Mouse (Mus musculus): Measurements from ENCODE around the gene Ikzf5.
"Not testable (repeated sequence)": the region's sequence is repeated elsewhere in the genome, so short reads cannot be mapped to it uniquely, and the experiment has no call there.

Gene Ikzf5

DNA sequence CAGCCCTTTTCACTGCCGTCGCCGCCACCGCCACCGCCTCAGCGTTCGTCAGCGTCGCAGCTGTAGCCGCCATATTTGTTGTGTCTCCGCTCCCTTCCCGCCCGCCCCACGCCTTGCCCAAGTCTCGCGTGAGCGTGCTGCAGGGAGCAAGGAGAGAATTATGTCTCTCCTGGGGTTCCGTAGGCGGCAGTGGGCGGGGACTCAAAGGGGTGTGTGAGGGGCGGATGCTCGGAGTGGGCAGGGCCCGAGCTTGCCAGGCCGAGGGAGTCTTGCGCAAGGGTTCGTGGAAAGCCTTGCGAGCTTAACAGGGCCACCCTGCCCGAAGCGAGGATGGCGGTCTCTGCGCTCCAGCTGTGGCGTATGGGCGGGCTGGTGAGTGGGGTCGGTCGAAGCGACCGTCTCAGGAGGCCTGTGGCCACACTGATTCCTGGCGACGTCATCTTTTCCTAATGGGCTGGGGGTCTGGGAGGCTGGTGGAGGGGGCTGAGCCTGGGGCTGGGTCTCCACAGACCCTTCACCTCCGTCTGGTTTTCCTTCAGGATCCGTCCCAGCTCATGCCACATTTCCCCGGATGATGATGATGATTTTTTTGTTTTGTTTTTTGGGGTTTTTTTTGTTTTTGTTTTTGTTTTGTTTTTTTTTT lies at the start of gene Ikzf5, which contains the start of gene Acadsb:
Gene Ikzf5 (minus strand): TSS at position 106 of the 643 bp plus-strand sequence.
Gene Acadsb (plus strand): TSS at position 186 of the 643 bp plus-strand sequence.
- in situ Hi-C loops (cut with MboI; ENCODE audit: low pct_unique_long_range_greater_than_20kb in 1 of 2, low sequenced_read_pairs in 2 of 2, unreplicated experiment in 1 of 2) = no loop called here

DNA sequence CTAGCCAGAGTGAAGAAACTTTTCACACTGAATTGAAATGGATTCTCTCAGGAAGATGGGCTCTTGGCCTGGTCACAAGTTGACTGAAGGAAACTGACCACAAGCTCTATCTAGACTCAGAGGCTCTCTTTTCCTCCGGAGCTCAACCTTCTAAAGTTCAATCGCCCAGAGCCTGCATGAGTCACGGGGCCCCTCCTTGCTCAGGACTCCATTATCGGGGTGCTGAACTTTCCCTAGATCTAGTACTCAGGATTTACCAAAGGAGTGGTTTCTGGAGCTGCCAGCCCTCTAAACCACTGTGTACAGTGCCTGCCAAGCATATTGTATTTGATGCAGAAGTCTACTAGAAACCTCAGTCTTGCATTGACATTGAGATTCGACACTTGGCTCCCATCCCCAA lies 46.4 kb upstream of the Ikzf5 start:
- in situ Hi-C loops (cut with MboI; ENCODE audit: low pct_unique_long_range_greater_than_20kb in 1 of 2, low sequenced_read_pairs in 2 of 2, unreplicated experiment in 1 of 2) = no loop called here

DNA sequence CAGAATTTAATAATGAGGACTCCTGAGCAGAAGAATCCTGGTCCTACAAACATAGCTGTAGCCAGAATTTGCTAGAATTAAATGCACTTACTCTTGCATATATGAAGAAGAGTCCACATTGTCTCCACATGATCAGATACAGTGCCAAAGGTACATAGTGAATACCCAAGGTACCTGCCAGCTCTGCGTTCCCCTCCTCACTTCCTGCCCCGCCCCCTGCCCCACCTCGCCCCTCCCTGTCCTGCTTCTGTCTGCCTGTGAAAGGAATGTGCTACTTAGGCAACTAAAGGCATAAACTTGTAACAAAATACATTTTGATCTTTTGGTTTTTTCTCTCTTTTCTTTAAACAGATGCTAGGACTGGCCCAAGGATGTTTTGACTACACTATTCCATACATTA lies 26.7 kb upstream of the Ikzf5 start:
- in situ Hi-C loops (cut with MboI; ENCODE audit: low pct_unique_long_range_greater_than_20kb in 1 of 2, low sequenced_read_pairs in 2 of 2, unreplicated experiment in 1 of 2) = no loop called here

DNA sequence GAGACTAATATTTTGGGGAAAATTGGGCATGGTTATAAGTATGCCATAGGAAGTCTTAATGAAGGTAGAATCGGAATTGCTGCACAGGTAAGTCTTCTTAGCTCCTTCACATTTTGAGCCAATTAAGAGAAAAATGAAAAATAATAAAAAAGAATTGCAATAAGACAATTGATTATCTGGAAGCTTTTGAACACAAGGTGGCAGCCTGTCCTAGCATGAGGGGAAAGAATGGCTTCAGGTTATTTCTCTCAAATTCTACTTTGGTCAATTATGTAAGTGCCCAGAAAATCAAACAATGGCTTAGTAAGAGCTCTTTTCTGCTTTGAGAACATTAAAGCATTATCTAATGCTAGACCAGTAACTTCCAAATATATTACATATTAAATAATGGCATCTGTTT lies 24.0 kb upstream of the Ikzf5 start:
- in situ Hi-C loops (cut with MboI; ENCODE audit: low pct_unique_long_range_greater_than_20kb in 1 of 2, low sequenced_read_pairs in 2 of 2, unreplicated experiment in 1 of 2) = no loop called here

DNA sequence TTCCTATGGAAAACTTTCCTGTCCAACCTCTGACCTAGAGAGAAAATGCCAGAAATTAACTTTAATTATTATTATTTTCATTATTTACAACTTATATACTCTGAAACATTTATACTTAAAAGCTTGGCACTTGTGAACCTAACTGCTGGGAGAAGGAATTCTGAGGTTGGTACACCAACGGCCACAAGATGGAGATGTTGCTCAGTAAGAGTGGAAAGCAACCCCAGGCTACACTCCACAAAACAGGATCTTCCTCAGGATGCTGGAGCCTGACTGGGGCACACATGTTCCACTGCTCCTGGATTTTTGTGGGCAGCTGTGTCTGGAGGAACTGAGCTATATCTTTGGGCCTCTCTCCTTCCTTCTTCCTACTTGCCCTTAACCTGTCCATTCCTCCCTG lies 21.9 kb upstream of the Ikzf5 start:
- in situ Hi-C loops (cut with MboI; ENCODE audit: low pct_unique_long_range_greater_than_20kb in 1 of 2, low sequenced_read_pairs in 2 of 2, unreplicated experiment in 1 of 2) = no loop called here

DNA sequence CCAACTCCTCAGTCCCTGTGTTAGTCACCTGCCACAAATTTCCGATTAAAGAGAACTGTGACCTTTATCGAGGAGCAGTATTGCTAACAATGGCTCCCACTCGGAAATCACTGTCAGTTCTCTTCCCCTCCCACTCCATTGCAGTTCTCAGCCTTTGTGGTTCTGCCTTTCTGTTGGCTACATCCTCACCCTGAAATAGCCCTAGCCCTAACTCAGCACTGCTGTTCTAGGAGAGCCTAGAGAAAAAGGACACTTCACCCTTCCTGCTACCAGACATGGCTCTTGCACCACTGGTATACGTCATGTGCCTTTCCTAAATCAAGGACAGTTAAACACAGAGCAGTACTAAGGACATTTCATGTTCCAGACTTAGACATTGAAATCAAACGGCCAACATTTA lies 17.0 kb upstream of the Ikzf5 start:
- in situ Hi-C loops (cut with MboI; ENCODE audit: low pct_unique_long_range_greater_than_20kb in 1 of 2, low sequenced_read_pairs in 2 of 2, unreplicated experiment in 1 of 2) = no loop called here

DNA sequence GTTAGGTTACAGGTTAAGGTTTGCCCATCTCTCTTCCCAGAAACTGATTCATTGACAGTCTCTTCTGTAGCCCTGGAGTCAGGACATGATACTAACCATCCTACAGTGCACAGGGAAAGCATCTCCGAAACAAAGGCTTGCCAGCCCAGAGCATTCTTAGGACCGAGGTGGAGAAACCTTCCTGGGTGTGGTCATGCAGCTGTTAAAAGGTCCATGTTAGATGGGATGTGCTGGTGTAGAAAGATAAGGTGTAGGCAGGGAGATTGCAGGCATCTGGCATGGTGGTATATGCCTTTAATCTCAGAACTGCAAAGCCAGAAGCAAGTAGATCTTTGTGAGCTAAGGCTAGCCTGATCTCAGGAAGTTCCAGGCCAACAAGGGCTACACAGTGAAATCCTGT lies 14.6 kb upstream of the Ikzf5 start:
- in situ Hi-C loops (cut with MboI; ENCODE audit: low pct_unique_long_range_greater_than_20kb in 1 of 2, low sequenced_read_pairs in 2 of 2, unreplicated experiment in 1 of 2) = no loop called here

DNA sequence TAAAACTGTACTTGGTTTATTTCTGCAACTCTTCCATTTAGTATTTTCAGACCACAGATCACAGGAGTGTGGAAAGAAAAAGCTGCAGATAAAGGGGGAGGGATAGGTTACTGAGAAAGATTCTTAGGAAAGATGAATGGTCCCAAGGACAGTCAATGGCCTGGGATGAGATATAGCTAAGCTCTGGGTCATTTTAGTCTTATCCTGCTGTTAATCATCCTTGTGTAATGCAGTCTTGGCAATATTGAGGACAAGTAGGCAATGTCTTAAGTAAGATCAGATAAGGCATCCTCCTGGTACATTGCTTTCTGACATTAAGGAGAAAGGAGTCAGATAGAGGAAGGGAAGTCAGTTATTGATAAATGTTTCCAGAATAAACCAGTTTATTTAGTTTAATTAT lies 7.3 kb upstream of the Ikzf5 start:
- in situ Hi-C loops (cut with MboI; ENCODE audit: low pct_unique_long_range_greater_than_20kb in 1 of 2, low sequenced_read_pairs in 2 of 2, unreplicated experiment in 1 of 2) = no loop called here

DNA sequence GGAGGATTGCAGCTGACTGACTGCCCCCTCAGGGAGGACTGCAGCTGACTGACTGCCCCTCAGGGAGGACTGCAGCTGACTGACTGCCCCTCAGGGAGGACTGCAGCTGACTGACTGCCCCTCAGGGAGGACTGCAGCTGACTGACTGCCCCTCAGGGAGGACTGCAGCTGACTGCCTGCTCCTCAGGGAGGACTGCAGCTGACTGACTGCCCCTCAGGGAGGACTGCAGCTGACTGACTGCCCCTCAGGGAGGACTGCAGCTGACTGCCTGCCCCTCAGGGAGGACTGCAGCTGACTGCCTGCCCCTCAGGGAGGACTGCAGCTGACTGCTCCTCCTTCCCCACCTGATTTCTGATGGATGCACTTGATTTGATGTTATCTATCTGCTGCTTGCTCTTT lies 6.4 kb upstream of the Ikzf5 start:
- in situ Hi-C loops (cut with MboI; ENCODE audit: low pct_unique_long_range_greater_than_20kb in 1 of 2, low sequenced_read_pairs in 2 of 2, unreplicated experiment in 1 of 2) = not testable (repeated sequence)

DNA sequence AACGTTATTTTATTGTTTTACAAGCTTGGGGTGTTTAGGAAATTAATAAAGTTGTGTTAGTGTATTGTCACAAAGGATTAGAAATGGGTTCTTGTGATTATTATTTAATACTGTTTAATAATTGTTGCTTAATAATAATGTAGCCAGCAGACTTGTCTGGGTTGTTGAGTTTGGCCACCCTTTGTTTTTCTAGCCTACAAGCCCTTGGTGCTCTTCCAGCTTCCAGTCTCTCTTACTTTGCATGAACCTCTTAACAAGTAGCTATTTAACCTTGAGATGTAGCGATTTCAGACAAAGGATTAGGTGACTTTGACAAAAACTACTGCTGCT lies 1.6 kb upstream of the Ikzf5 start:
- in situ Hi-C loops (cut with MboI; ENCODE audit: low pct_unique_long_range_greater_than_20kb in 1 of 2, low sequenced_read_pairs in 2 of 2, unreplicated experiment in 1 of 2) = no loop called here

DNA sequence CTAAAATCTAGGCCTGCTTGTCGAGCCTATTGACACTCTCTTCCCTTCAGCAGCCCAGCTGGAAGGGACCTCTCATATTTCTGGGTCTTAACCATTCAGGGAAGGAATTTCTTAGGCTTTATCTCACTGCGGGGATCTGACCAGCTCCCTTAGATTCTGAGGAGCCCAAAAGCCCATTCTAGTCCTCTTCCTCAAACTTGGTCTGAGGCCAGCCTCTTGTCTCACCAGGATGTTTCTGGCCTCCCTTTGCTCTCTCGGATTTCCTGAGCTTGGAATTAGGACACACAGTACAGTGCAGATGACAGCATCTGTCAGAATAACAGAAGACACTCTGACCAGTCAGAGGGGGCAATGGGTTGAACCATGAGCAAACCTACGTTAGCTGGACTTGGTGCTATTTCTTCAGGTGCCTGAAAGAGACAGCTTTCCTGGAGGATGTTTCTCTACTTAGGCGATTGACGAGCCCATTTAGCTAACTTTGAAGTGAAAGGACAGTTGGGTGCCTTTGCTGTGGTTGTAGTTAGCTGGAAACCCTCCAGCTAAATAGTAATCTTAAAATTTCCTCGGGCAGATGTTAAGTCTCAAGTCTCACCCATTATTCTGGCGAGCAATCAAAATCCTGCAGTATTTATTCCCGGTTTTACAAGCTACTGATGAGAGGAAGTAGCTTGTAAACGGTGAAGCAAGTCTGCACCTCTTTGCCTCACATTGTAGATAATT lies 1.1 kb upstream of the Ikzf5 start:
- in situ Hi-C loops (cut with MboI; ENCODE audit: low pct_unique_long_range_greater_than_20kb in 1 of 2, low sequenced_read_pairs in 2 of 2, unreplicated experiment in 1 of 2) = no loop called here

DNA sequence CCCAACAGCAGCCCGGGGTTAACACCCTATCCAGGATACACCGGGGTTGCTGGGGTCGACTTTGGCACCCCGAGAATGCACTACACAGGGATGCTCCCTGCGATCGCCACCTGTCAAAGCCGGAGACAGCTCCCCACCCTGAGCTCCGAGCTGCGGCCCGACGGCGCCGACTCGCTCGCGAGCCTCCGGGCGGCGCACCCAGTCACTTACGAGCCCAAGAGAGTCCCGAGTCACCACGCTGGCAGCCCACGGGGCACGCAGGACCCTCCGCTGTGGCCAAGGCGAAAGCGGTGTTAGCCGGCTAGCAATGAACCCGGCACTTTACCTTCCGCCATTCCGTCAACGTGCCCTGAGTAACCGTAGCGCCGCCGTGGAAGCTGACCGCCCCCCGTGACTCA lies 334 bp downstream of the Ikzf5 start:
- in situ Hi-C loops (cut with MboI; ENCODE audit: low pct_unique_long_range_greater_than_20kb in 1 of 2, low sequenced_read_pairs in 2 of 2, unreplicated experiment in 1 of 2) = no loop called here

DNA sequence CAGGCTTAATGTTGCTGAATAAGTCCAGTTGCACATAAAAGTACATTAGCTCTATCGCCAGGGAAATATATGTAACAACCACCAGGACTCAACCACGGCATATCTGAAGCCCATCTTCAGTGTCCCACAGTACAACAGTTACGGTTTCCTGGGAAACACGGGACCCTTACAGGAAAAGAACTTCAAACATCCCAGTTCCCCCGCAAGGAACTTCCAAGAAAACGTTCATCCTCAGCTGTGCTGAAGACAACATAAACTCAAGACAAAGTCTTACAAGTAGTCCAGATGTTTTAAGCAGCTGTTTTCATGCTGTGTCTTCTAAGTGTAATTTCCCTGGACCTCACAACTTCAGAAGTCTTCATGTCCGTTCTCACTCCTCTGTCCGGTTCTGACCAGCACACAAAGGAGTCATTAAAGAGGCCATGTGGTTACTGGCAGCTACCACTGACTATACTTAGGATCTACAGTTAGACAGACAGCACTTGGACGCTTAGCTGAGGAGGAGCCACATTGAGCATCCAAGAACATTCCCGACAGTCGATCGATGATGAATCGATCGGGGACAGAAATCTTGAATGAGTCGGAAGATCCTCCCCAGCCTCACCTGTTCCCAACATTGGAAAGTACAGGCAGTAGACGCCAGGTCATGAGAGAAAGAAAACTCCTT lies 867 bp downstream of the Ikzf5 start:
- in situ Hi-C loops (cut with MboI; ENCODE audit: low pct_unique_long_range_greater_than_20kb in 1 of 2, low sequenced_read_pairs in 2 of 2, unreplicated experiment in 1 of 2) = no loop called here

DNA sequence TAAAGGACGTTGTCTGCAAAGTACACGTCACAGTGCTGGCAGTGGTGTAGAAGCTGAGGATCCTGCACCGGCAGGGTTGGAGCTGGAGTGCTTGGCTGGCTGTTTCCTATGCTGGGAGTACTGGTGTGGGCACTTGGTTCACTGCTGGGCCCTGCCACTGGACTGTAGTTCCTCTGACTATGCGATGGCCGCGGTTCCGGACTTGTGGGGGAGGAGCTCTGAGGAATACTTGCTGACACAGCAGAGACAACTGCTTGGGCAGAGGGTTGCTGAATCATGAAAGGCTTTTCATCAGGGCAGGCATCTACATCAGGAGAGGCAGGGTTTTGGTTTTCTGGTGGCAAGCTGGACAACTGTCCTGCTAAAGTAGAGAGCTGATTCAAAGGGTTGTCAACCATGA lies 18.6 kb downstream of the Ikzf5 start:
- in situ Hi-C loops (cut with MboI; ENCODE audit: low pct_unique_long_range_greater_than_20kb in 1 of 2, low sequenced_read_pairs in 2 of 2, unreplicated experiment in 1 of 2) = not testable (repeated sequence)

DNA sequence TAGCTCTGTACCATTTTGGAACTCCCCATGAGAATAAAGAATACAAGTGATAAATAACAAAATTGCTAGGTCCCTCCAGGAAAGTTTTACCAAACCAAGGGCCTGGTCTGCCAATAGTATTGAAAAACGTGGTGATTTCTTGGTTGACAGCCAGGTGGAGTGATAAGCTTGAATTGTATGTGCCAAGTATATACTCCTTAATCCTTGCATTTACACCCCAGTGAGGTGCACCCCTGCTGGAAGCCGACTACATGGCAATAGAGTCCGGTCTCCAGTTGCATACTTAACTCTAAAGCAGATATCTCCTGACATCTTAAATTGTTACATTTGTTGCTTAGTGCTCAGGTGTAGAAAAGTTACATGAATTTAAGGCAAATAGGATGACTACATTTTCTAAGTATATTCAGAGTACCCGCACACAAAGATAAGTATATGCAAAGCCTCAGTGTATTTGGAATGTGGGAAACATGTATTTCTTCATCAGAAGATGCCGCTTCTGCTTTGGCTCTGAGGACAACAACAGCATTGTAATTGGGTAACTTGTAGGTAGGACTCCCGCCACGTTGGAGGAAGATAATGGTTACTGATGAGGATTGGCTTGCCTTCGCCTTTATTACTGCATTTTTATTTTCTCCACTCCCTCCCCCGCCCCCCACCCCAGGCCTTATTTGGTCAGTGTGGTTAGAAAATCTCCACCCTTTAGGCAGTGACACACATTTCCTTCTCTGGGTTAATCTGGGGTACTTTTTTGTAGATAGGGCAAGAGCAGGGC lies 38.3 kb downstream of the Ikzf5 start:
- in situ Hi-C loops (cut with MboI; ENCODE audit: low pct_unique_long_range_greater_than_20kb in 1 of 2, low sequenced_read_pairs in 2 of 2, unreplicated experiment in 1 of 2) = no loop called here

DNA sequence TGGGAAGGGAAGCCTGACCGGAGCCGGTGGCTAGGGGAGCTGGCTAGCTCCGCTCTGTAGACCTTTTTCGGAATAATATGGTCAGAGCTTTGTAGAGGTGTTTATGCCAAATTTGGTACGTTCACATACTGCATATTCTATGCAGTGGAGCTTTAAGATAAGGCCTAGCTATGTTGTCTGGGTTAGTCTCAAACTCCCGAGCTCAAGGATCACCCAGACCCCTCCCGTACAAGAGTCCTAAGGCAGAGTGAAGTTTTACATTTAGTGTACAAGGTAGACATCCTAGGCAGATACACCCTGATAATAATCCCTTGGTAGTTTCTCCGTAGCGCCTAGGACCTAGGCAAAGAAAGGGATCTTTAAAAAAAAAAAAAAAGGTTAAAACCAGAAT lies 38.9 kb downstream of the Ikzf5 start:
- in situ Hi-C loops (cut with MboI; ENCODE audit: low pct_unique_long_range_greater_than_20kb in 1 of 2, low sequenced_read_pairs in 2 of 2, unreplicated experiment in 1 of 2) = no loop called here

DNA sequence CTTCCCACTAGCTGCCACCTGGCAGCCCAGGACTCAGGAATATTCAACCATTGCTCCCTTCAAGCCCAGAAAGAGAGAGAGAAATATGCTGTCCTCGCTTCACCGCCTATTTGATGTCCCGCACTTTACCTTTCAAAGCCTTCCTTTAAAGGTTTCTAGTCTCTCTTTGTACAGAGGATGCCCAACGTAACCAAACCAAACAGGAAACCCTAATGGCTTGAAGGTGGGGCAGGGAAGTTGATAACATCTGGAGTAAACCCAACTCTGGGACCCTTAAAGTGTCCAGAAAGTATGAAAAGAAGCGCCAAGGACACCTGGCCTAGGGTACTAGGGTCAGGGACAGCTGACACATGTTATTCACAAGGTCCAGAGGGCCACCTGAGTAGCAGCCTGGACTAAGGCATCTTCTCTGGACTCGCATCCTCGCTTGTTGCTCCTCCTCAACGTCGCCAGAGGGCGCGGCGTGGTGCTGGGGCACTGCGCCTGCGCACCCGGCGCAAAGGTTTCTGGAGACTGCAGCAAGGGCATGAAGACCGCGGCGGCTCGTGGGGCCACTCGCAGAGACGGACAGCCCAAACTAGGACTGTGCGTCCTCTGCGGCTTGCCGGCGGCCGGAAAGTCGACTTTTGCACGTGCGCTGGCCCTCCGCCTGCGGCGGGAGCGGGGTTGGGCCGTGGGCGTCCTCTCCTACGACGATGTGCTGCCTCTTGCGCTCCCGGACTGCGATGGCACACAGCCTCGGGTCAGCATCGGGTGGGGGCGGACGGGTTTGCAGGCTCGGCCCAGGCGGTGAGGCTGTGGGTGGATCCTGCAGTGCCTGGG lies 39.5 kb downstream of the Ikzf5 start, which contains the start of gene Pstk:
Gene Pstk (plus strand): TSS at position 494 of the 822 bp plus-strand sequence.
- in situ Hi-C loops (cut with MboI; ENCODE audit: low pct_unique_long_range_greater_than_20kb in 1 of 2, low sequenced_read_pairs in 2 of 2, unreplicated experiment in 1 of 2) = no loop called here

DNA sequence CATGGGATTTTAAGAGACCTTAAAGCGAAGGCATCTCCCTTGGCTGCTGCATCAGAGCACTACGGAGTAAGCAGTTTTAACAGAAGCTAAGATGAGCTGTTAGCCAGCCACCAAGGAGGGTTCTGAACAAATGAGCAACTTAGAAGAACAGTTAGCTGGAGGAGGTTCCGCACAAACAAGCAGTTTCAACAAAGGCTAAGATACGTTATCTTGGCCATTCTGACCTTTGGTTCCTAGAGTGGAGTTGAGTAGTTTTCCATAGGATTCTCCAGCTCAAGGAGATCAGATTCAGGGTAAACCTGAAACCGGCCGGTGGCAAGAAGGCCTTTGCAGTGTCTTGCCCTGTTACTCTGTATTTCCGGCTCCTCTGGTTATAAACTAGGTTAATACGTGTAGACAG lies 46.2 kb downstream of the Ikzf5 start:
- in situ Hi-C loops (cut with MboI; ENCODE audit: low pct_unique_long_range_greater_than_20kb in 1 of 2, low sequenced_read_pairs in 2 of 2, unreplicated experiment in 1 of 2) = no loop called here

Data from mouse embryonic stem cell (cell line).